ENCODE assay signal across 15 mouse cellular contexts in genomic region chr5:101845930-101846329, GRCm38 (mm10).
"Had no signal": no experiment of that assay in that cellular context is flagged by ENCODE, and none has a peak within 500 bp of the region (broad histone marks: within the 10 kb centered on the region; RNA-seq: fewer than 3 reads in every experiment).

No protein-coding gene starts in this region.

- ATAC-seq: lung, postnatal 0 days had no signal

- H3K9ac ChIP-seq: kidney, embryonic 15.5 days; liver, embryonic 13.5 days; lung, embryonic 14.5 days; stomach, embryonic 15.5 days had no signal

- H3K4me2 ChIP-seq: kidney, embryonic 15.5 days; liver, embryonic 13.5 days; lung, embryonic 14.5 days; midbrain, embryonic 11.5 days; stomach, embryonic 15.5 days had no signal

- DNase-seq: layer of hippocampus, adult 9-11 months; liver, embryonic 13.5 days; lung, embryonic 14.5 days; lung, postnatal 36 days; midbrain, embryonic 14.5 days; right cerebral cortex, adult 18-20 months; right cerebral cortex, postnatal 14 days; right cerebral cortex, postnatal 4 days; spleen, adult 18-20 months; thymus, postnatal 25 days had no signal

- H3K4me3 ChIP-seq: kidney, embryonic 15.5 days; layer of hippocampus, adult 2 months; liver, embryonic 13.5 days; stomach, embryonic 15.5 days had no signal

- H3K4me1 ChIP-seq: kidney, embryonic 15.5 days; stomach, embryonic 15.5 days had no signal

- H3K27me3 ChIP-seq: kidney, embryonic 15.5 days; liver, embryonic 13.5 days; stomach, embryonic 15.5 days had no signal

- H3K9me3 ChIP-seq: kidney, embryonic 15.5 days; liver, embryonic 13.5 days; stomach, embryonic 15.5 days had no signal

- H3K27ac ChIP-seq: kidney, embryonic 15.5 days; layer of hippocampus, adult 2 months; liver, embryonic 13.5 days; stomach, embryonic 15.5 days had no signal
